Mouse (Mus musculus) CH12.LX (cell line): ENCODE measurements around the gene Ablim1.

Source experiments
- CTCF ChIP-seq, 2 experiments: IDR thresholded peaks in 1 of 2; conservative IDR thresholded peaks in 1 of 2; 2 replicates each; pipeline ENCODE4 v1.5.1; 2011 to 2012; ENCODE audit warnings: low read depth in 2 of 2, low read length in 2 of 2, improper control_type of control experiment in 1 of 2, inconsistent platforms in 1 of 2, mild to moderate bottlenecking in 1 of 2, moderate library complexity in 1 of 2
- GABPA ChIP-seq: IDR thresholded peaks from 2 replicates; pipeline ENCODE4 v1.6.1; 2012; ENCODE audit warnings: low read depth, low read length, improper control_type of control experiment, inconsistent platforms; ENCODE audit not compliant: insufficient replicate concordance
- MAFK ChIP-seq: IDR thresholded peaks from 2 replicates; pipeline ENCODE4 v1.6.1; 2011; ENCODE audit warnings: low read length, improper control_type of control experiment; ENCODE audit not compliant: insufficient replicate concordance
- MYC ChIP-seq: IDR thresholded peaks from 2 replicates; pipeline ENCODE4 v1.6.1; 2011; ENCODE audit warnings: low read depth, mild to moderate bottlenecking, improper control_type of control experiment, low read length
- POLR2A ChIP-seq: IDR thresholded peaks from 2 replicates; pipeline ENCODE4 v1.6.1; 2011; ENCODE audit warnings: low read depth, mild to moderate bottlenecking, improper control_type of control experiment, low read length
- USF1 ChIP-seq: IDR thresholded peaks from 2 replicates; pipeline ENCODE4 v1.6.1; 2014; ENCODE audit warnings: low read depth, mild to moderate bottlenecking, inconsistent platforms, low read length, improper control_type of control experiment

- TF ChIP-seq GABPA (no peak), CTCF (conservative IDR thresholded peaks at IDR 0.05 in 1 of 2, IDR thresholded peaks at IDR 0.05 in 1 of 2; ENCODE audit: low read depth in 2 of 2, low read length in 2 of 2) (no peak), USF1 (no peak), MYC (no peak), POLR2A (no peak), MAFK (no peak)
Observed at GRCm38 (mm10) chr19:57212406-57212805, 102.3 kb downstream of the Ablim1 start.
